Mouse (Mus musculus) frontal cortex, postnatal 36 days (tissue): Measurements from ENCODE around the gene Rpp40.

ENCODE experiments used
- DNase-seq, 2 experiments: peaks; one replicate each; pipeline ENCODE4 v3.0.0; 2022; ENCODE audit warnings: low spot score in 2 of 2

Gene Rpp40

DNA sequence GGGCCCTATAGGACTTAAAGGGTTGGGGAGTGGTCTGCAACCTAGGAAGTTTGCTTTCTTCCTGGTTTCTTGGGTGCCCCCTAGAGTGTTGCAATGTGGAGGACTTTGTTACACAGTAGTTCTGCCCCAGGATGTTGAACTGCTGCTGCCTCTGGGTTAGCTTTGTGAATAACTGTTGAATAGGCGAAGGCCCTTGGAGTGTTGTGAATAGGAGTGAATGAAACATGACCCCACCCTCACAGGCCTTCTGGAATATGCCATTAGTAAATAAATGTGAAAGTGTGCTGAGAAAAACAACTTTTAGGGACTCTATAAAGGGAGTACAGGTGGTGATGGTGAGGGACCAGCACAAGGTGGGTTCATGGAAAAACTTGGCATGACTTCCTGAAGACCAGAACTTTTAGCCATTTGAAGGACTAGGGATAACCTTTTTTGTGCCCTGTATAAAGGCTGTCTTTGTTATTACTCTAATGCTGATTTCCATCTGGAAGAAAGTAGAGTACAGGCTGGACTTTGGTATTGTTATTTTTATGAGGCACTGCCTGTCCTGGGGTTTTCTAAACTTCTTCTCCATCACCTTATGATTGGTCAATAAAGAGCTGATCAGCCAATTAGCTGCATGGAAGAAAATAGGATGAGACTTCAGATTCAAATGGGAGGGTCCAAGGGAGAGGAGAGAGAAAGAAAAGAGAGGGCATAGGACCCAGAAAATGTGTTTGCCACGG, 53.1 kb downstream of the Rpp40 start:
- DNase-seq, result no peak

DNA sequence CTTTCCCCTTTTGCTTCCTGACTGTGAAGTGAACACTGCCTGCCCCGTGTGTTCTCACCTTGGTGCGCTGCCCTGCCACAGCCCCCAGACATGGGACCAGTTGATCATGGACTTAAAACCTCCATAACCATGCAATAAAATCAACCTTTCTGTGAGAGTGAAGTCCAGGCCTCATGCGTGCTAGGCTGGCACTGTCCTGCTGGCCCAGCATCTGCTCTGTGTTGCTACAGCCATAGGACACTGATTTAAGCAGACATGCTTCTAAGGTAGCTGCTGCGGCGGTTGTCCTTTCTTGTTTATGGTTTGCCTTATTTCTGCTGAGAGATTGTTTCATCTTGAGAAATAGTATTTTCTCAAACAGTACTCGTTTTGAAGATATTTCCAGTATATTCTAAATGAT, 54.6 kb downstream of the Rpp40 start:
- no peak for DNase-seq

DNA sequence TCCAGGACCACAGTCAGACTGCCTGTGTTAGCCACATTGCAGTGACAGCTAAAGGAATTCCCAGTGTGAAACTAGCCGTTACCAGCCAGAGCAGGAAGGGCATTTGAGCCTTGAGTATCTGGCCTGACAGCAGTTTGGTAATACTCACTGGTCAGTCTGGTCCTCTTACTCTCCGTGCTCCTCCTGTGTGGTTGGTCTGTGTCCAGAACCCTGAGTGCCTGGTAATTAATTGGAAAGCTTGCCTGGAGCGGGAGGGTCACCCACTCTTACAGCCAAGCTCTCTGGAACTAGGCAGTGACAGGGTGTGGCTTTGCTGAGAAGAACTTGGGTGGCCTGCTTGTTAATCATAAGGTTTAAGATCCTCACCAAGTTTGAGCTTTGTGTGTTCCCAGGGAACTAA, 57.5 kb downstream of the Rpp40 start:
- no peak for DNase-seq

DNA sequence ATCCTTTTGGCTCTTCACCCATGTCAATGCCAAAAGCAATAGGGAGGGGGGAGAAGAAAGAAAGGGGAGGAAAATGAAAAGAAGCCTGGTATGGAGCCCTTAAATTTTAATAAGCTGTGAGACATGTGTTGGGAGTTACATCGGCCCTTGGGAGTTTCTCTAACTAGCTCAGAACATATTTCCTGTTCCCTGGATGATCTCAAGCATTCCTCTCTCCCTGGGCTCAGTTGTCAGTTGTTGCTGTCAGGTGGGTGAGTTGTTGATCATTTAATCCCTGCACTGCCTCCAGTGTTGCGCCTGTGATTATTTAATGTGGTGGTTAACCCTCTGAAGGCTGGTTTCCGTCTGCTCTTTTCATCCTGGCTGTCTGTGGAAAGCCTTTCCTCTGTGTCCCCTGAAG, 60.9 kb downstream of the Rpp40 start:
- no peak for DNase-seq
